Mouse (Mus musculus) spleen, postnatal 14 days (tissue): Measurements from ENCODE around the gene Gpx2.
"Not testable (repeated sequence)": the region's sequence is repeated elsewhere in the genome, so short reads cannot be mapped to it uniquely, and the experiment has no call there.

ENCODE experiments used
- DNase-seq, 2 experiments: peaks; one replicate each; pipeline ENCODE4 v3.0.0; 2021 to 2022; ENCODE audit warnings: low spot score in 2 of 2

The Gpx2 gene

DNA sequence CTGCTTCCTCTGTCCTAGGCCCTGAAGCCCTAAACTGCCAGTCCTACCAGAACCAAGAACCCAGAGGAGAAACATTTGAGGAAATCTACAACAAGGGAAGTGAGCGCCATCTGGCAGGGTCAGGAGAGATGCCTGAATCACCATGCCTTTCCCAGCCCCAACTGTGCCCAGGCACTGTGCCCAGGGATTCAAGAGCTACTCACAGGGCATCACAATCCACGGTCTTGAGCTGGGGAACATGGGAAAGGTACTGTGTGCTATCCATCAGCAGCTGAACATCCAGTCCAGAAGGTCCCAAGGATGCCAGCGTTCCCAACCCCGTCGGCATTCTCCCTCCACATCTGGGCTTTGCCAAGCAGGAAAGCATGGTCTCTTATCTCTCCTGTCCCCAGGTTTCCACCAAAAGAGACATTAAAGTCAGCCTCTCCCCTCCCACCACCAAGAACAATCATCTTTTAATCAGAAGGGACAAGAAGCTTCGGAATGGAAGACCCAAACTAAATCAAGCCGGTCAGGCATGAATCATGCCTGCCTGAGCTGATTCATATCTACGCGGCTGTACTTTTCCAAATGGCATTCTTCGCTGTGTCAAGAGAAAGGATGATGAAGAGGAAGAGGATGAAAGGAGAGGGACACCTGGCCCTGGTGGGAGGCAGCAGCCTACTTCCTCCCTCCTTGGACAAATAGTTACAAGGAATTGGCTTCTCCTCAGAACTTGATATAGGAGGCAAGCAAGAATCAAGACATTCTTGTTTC is 9.9 kb upstream of the Gpx2 start:
- DNase-seq = no peak

DNA sequence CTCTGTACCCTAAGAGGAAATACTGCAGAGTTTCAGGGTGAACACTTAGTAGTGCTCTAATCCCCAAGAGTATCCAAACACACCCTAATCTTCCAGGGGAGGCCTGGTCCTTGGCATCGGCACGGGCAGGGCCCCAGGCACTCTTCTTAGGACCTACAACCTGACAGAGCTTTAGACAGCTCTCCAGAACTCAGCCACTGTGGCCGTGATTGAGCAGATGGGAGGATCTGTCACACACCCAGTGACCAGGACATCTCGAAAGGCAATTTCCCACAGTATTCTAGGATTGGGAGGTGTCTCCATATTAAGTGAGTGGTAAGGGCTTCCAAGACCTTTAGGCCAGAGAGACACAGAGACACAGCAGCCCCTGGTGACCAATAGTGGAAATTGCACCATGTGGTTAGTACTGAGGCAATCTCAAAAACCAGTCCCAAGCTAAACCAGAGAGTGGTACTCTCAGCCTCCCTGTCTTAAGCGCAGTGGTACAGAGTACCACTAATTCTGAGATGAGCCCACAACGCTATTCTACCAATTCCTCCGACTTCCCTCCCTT is 8.4 kb upstream of the Gpx2 start:
- DNase-seq = peak in 1 of 2 experiments; percentile 15

DNA sequence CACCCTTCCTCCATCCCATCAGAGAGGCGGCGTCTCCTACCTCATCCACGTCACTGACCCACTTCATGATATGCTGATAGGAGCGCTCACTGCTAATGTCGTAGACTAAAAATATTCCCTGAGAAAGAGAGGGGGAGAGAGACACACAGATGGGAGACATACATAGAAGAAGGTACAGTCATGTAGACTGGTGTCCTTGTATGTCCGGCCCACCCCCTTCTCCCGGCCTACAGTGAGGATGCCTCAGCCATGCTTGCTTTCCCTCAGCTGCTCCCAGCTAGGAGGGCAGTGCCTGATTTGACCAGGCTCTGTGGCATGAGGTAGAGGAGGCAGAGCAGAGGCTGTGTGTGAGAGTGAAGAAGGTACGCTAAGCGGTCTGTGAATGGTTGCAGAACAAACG is 7.7 kb upstream of the Gpx2 start:
- no peak for DNase-seq

DNA sequence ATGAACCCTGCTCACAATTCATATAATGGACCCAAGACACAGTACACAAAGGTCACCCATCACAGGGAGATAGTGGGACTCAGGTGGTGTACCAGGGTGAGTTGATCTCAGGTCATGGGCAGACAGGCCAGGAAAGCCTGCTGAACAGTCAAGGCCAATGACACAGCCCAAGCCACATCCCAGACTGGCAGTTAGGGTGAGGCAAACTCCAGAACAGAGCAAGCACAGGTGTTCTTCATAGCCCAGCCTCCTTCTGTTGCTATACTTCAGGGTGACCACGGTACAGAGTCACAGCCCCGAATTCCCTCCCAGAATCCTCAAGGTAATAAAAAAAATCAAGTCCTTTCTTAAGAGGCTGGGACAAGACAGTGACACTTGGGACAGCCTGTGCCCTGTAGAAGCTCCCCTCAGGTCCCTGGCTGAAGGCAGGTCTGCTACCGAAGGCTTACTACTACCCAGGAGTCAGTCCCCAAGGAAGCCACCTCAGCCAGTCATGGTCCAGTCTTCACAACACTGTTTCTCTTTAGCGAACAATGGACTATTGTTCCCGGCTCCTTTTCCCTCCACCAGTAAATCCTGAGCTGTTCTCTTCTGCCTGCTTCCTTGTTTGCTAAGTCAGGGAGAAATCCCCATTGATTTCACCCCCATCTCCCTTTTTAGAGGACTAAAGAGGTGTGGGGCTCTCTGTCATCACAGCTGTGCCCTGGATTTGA is 2.8 kb upstream of the Gpx2 start:
- no peak for DNase-seq

DNA sequence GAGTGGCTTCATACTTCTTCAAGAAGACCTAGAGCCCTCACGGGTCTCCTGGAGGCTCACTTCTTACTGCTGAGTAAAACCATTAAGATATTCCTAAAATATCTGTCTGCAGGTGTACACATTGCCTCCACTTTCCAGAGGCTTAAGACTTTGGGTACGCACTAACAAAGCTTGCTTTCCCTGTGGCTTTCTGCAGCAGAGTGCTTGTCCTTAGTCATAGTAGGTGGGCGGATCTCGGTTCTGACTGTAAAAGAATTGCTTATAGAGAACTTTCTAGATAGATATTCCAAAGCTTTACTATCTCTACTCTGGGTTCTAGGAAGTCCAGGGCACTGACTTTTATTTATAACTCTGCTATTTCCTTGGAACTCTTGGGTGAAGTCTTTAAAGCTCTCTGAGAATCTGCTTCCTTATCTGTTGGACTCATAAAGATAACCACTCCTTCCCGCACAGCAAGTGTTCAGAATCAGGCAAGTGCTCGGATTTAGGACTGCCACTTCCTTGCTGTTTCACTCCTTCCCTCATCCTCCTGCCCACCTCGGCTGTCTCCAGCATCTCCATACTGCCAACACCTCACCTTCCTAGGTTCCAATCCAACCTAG is 1.7 kb upstream of the Gpx2 start:
- no peak for DNase-seq

DNA sequence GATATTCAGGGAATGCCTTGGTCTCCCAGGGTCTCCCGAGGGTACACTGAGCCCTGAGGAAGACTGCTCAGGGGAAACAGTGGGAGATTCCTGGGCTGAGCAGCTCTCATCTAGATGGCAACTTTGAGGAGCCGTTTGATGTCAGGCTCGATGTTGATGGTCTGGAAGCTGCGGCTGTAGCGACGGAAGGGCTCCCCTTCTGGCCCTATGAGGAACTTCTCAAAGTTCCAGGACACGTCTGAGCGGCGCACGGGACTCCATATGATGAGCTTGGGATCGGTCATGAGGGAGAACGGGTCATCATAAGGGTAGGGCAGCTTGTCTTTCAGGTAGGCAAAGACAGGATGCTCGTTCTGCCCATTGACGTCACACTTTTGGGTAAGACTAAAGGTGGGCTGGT is 2.8 kb downstream of the Gpx2 start:
- DNase-seq = not testable (repeated sequence)

DNA sequence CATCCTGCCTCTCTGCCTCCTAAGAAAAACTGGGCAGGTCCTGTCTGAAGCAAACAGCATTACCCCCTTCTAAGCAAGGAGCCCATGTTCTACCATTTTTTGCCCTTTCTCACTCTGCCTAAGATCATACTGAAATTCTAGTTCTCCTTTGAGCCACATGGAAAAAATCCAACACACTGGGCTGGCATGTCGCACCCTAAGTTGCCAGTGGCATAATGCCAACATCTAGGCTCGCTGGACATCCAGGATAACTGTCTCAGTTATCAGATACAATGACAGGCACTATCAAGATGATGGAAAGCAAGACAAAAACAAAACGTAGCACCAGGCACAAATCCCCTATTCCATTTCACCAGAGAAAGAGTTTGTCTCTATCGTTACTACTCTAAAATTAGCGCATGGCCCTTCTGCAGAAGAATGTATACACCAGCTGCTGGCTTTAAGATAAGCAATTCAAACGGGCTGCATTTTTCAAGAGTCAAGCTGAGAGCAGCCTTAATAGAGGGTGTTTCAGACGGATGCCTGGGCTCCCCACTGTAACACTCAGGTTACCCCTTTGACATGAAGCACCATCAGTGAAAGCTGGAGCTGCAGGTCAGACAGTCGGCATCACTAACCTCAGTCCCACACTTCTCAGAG is 4.8 kb downstream of the Gpx2 start:
- DNase-seq = no peak

DNA sequence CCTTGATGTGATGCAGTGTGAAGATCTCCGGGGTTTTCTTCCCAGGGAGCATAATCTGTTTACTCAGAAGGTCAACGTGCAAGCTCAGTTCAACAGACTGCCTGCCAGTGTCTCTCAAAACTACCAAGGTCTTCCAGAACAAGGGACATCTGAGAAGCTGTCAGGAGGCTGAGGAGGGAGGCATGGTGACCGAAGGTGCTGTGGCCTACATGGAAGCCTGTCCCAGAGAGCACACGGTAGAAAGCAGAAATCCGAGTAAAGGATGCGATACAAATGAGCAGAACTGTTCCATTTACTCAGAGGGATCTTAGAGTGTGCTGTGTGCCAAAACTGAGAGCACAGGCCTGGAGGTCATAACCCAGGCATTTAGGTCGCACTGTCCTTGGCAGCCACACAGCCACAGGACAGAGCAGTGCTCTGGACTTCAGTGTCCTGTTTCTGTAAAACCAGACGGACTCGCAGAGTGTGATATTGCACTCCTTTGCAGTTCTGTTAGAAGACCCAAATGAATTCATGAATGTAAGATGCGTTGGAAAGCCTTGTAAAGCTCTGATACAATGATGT is 11.2 kb downstream of the Gpx2 start:
- DNase-seq = no peak

DNA sequence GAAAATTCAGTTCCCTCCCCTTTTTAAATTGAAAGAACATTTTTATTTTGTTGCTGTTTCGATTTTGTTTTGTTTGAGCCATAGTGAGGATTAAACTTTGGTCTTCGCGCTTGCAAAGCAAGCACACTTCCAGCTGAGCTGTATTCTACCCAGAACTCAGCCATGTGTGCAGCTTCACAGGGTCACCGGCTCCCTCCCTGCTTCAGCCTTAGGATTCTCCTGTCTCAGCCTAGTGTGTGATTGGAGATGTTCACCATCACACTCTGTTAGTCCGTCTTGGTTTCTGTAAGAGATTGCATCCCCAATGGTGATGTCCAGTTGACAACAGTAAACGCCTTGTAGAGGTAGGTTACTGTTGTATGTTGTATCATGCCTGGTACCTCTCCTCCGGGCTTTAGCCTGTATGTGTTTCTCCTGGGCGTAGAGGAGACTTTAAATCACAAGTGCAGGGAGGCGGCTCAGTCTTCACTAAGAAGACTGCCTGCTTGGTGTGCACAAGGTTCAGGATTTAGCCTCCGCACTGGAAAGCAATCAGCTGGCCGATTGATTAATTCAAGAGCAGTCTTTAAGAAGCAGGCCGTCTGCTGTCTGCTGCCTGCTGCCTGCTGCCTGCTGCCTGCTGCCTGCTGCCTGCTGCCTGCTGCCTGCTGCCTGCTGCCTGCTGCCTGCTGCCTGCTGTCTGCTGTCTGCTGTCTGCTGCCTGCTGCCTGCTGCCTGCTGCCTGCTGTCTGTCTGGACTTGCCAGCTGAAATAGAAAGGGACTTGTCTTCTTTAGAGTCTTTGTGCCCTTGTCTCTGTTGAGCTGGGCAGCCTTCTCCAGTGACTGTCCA is 14.5 kb downstream of the Gpx2 start:
- no peak for DNase-seq

DNA sequence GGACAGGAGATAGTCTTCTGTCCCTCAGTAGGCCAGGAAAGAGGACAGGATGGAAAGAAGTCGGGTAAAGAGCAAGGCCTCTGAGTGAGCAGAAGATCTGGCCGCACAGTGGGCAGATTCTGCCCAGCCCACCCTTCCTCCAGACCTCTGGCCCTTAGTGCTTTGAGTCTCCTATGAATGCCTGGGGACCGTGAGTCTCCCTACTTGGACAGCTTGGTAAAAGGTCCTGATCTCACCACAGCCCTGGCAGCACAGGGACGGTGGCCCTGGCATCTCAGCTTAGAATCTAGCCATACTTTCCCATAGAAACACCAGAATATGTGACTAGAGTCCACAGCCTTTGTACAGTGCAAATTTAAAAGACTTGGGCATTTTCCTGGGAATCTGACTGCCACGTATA is 15.4 kb downstream of the Gpx2 start:
- no peak for DNase-seq

DNA sequence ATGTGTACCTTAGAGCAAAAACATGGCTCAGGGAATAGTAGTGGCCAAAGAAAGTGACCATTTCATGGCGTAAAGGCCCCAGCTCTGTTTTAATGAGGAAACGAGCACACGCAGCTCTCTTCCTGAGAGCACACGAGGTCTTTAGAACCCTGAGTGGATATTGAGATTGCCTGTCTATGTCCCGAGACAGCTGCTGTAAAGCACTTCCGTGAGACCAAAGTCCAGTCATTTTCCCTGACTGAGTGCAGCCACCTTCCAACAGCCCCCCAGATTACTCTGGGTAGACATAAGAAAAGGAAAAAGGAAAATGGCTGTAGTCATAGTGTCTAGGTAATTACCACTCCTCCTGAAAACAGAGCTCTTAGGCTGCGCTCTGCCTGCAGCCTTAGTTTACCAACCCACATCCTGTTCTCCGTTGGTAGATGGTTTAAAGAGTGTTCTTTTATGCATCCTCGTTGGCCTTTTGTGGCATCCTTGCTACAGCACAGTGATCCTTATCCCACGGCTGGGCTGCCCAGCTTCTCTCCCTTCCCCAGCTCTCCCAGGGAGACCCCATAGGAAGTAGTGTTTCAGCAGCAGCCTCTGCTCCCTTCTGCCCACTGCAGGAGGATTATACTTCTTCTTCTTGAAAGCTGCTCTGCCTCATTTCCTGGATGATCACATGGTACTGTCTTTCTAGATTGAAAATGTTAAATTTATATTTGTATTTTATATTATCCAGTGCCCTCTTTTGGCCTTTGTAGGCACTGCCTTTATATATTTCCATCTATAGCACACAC is 16.9 kb downstream of the Gpx2 start:
- no peak for DNase-seq

DNA sequence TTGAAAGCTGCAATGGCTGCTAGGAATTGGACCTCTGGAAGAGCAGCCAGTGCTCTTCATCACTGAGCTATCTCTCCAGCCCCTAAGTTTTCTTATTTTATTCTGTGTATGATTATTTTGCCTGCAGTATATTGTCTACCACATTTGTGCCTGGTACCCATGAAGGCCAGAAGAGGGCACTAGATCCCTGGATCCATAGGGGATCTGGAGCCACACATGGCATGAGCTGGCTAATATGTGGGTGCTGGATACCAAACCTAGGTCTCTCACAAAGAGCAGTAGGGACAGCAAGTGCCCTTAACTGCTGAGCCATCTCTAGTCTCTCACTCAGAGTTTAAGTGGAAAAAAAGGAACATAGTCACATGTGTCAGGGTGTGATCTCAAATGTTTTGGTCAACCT is 17.5 kb downstream of the Gpx2 start:
- DNase-seq = no peak

DNA sequence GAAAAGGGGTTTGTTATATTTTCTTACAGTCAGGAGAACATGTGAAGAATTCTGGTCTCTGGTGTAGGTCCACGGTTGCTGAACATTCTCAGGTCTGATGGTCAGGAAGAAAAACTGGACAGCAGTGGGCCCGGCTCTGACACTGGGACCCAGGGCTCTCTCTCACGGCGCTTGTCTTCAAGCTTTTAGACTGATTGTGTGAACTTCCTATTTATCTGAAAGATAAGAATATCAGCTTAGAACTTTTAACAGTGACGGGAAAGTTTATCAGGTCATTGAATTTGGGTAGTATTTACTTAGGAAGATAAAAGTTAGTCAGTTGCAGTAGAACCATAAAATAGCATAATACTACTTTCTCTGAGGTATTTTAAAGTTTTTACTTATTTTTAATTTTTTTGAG is 18.5 kb downstream of the Gpx2 start:
- no peak for DNase-seq

DNA sequence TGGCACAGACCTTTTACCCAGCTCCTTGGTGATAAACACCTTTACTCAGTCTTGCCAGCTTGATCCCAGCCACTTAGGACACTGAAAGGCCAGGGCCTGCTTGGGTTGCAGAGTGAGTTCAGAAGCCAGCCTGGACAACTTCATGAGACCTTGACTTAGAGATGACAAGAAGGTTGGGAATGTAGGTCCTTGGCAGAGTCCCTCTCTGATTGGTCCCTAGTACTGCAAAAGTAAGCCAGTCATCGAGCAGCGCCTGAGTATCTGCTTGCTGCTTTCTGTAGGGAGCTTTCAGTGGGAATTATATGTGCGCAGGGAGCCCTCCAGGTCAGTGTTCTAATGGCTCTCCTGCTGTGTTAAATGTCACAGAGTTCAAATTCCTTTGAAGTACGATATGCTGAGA is 20.2 kb downstream of the Gpx2 start:
- DNase-seq = no peak

DNA sequence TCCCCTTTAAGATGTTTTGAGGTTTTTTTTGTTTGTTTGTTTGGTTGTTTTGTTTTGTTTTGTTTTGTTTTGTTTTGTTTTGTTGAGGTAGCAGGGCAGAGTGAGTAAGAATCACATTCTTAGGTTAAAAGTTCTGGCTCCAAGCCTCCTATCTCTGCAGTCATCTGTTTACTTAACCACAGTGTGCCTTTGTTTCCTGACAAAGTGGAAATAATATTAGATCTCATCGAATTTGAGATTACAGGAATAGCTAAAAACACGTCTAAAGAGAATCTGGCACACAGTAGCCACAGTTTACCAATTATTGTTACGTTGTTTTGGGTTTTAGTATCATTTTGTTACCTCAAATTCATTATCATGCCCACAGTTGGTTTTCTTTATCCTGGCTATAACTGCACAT is 20.7 kb downstream of the Gpx2 start:
- no peak for DNase-seq

DNA sequence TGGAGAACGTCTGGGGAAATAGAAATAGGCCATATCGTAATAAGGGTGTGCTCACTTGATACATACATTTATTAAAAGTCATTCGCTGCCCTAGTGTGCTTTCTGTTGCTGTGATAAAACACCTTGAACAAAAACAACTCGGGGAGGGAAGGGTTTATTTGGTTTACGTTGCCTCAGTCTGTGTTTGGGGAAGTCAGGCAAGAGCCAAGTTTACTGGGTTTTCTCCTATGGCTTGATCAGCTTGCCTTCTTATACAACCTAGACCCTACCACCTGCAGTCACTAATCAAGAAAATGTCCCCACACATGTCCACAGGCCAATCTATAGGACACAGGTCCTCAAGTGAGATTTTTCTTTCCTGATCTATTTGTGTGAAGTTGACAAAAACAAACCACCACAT is 23.8 kb downstream of the Gpx2 start:
- DNase-seq = no peak

DNA sequence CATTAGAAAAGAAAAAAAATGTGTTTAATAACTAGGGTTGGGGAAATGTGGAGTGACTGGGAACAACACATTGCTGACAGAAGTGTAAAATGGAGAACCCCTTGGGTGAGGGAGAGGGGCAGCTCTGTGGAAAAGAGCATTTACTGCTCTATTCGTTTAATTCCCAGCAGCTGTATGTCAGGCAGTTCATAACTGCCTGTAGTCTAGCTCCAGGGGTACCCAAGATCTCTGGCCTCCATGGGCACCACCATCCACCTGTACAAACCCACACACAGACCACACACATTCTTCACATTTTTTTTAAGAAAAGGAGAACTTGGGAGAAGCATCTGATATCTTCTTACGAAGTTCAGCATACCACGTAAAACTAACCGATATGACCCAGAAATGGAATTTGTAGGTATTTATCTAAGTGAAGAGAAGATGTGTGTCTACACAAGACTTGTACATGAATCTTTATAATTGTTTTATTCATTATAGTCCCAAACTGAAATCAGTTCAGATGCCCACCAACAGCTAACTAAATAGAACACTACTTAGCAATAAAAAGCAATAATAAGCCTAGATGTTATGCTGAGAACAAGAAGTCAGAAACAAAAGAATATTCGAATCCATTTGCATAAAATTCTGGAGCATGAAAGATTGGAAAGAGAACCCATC is 24.4 kb downstream of the Gpx2 start:
- no peak for DNase-seq

DNA sequence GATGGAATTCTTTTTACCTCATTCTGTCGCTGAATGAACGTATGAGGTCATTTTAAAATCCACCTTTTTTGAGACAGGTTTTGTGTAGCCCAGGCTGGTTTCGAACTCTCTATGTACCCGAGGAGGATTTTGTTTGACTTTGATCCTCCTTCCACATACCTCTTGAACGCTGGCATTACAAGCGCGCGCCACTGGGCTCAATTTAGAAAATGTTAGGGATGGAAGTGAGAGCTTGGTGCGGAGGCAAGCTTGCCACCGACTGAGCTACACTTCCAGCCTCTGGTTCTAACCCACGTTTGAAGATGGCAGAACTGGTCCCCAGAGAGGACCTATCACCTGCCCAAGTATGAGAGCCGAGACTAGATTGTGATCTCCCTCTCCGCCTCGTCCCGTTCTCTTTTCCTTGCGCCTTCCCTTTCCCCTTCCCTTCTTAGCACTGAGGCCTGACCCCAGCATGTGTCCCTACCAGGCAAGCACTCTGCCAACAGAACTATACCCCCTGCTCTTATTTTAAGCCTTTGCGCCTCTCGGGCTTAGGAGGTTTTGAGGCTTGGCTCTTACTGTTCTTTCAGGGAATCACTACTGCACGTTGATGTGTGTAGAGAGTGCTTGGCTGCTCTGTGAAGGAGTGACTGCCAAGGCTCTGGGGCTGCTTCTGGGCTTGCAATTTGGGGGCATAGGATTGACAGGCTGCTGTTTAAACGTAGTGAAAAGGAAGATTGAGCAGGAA is 29.3 kb downstream of the Gpx2 start:
- DNase-seq = peak in 1 of 2 experiments; percentile 4

DNA sequence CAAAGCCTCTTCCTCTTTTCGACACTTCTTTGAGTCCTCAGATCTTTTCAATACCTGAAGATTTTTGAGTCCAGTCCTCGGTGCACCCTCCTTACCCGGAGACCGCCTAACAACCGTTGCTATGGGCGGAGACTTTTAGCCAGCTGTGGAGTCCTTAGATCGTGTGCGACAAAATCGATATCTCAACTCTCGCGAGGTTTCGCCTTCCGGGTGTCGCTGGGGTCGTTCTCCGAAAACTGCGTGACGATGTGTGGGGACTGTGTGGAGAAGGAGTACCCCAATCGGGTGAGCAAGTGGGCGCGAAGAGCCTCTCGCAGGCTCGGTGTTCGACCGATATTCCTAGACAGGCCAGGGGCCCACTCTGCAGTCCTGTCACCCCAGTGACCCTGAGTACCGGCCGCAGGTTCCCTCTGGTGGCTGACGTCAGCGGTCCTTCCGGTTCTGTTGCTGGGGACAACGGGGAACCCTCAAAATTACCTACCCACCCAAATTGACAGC is 30.0 kb downstream of the Gpx2 start, which contains the start of the genes Churc1 and Fntb:
TSS of gene Churc1 (plus strand) at position 185 of the 498 bp plus-strand sequence.
TSS of gene Fntb (plus strand) at position 236 of the 498 bp plus-strand sequence.
- DNase-seq = peak; percentile 85 to 93
